Mouse (Mus musculus) lung, postnatal 10 days (tissue): ENCODE measurements around the gene Rasgef1b.

ENCODE experiments used
- DNase-seq: peaks from one replicate; pipeline ENCODE4 v3.0.0; 2021

Gene Rasgef1b

GRCm38 (mm10) chr5:99701811-99702210 lies 27.1 kb downstream of the Rasgef1b start:
- DNase-seq: no peak

GRCm38 (mm10) chr5:99694712-99695360 lies 34.0 kb downstream of the Rasgef1b start:
- DNase-seq: no peak

GRCm38 (mm10) chr5:99689909-99690308 lies 39.0 kb downstream of the Rasgef1b start:
- no peak for DNase-seq

- DNase-seq: no peak
These were observed 41.0 kb downstream of the Rasgef1b start for GRCm38 (mm10) chr5:99687894-99688293.

GRCm38 (mm10) chr5:99684023-99684422 lies 44.8 kb downstream of the Rasgef1b start:
- no peak for DNase-seq

GRCm38 (mm10) chr5:99669971-99670571 lies 58.8 kb downstream of the Rasgef1b start:
- DNase-seq: peak; percentile 25

- no peak for DNase-seq
These were observed 72.8 kb downstream of the Rasgef1b start for GRCm38 (mm10) chr5:99656024-99656423.

- peak; percentile 5 for DNase-seq
These were observed 75.9 kb downstream of the Rasgef1b start for GRCm38 (mm10) chr5:99652931-99653330.

- DNase-seq: no peak
These were observed 87.5 kb downstream of the Rasgef1b start for GRCm38 (mm10) chr5:99641407-99641806.

GRCm38 (mm10) chr5:99636575-99636974 lies 92.3 kb downstream of the Rasgef1b start:
- no peak for DNase-seq

- DNase-seq: peak; percentile 6
These were observed 94.8 kb downstream of the Rasgef1b start for GRCm38 (mm10) chr5:99634010-99634541.

GRCm38 (mm10) chr5:99633548-99633947 lies 95.3 kb downstream of the Rasgef1b start:
- no peak for DNase-seq

GRCm38 (mm10) chr5:99632649-99633310 lies 96.1 kb downstream of the Rasgef1b start:
- no peak for DNase-seq

GRCm38 (mm10) chr5:99630087-99630486 lies 98.8 kb downstream of the Rasgef1b start:
- peak; percentile 48 for DNase-seq

- DNase-seq: no peak
These were observed 103.3 kb downstream of the Rasgef1b start for GRCm38 (mm10) chr5:99625603-99626002.

GRCm38 (mm10) chr5:99620771-99621170 lies 108.1 kb downstream of the Rasgef1b start:
- DNase-seq: no peak

GRCm38 (mm10) chr5:99617271-99617800 lies 111.5 kb downstream of the Rasgef1b start:
- no peak for DNase-seq

GRCm38 (mm10) chr5:99613321-99614118 lies 115.3 kb downstream of the Rasgef1b start:
- no peak for DNase-seq

GRCm38 (mm10) chr5:99607602-99608001 lies 121.3 kb downstream of the Rasgef1b start:
- no peak for DNase-seq

GRCm38 (mm10) chr5:99606164-99606858 lies 122.6 kb downstream of the Rasgef1b start:
- DNase-seq: no peak

GRCm38 (mm10) chr5:99602244-99603023 lies 126.4 kb downstream of the Rasgef1b start:
- no peak for DNase-seq
